Mouse (Mus musculus) hindbrain, postnatal 0 days (tissue): ENCODE measurements around the gene Slc38a2. TPM values are rescaled to one million over a fixed set of nuclear protein-coding genes. Genes with fewer than 3 reads are reported as not detected.

Experiments used
- ATAC-seq: fragments of 200-750 bp; cut with Nextera tagmentation; 2 replicates; pipeline ENCODE4 v1.8.0; 2017; ENCODE audit warnings: mild to moderate bottlenecking, moderate TSS enrichment, moderate library complexity
- DNase-seq: peaks from one replicate; pipeline ENCODE4 v3.0.0-alpha.2; 2015; ENCODE audit warnings: low spot score
- H3K27ac ChIP-seq: fragments of 300-500 bp; sonication (generic); 2 replicates; pipeline ENCODE4 v1.5.1; 2014; ENCODE audit warnings: mild to moderate bottlenecking
- H3K27me3 ChIP-seq: fragments of 300-500 bp; sonication (generic); 2 replicates; pipeline ENCODE4 v1.6.1; 2014; ENCODE audit warnings: low read length, mixed read lengths; ENCODE audit not compliant: insufficient read depth
- H3K36me3 ChIP-seq: fragments of 300-500 bp; sonication (generic); 2 replicates; pipeline ENCODE4 v1.6.1; 2014; ENCODE audit warnings: low read length, mixed read lengths; ENCODE audit not compliant: insufficient read depth
- H3K4me1 ChIP-seq: fragments of 300-500 bp; sonication (generic); 2 replicates; pipeline ENCODE4 v1.6.1; 2014; ENCODE audit warnings: antibody characterized with exemption, low read length, mixed read lengths; ENCODE audit not compliant: insufficient read depth
- H3K4me2 ChIP-seq: fragments of 300-500 bp; sonication (generic); 2 replicates; pipeline ENCODE4 v1.6.1; 2014; ENCODE audit warnings: low read depth, mild to moderate bottlenecking, low read length, moderate library complexity, mixed read lengths
- H3K4me3 ChIP-seq: fragments of 300-500 bp; sonication (generic); 2 replicates; pipeline ENCODE4 v1.5.1; 2014; ENCODE audit warnings: low read length
- H3K9ac ChIP-seq: fragments of 300-500 bp; sonication (generic); replicated peaks from 2 replicates; pipeline ENCODE4 v1.6.1; 2014; ENCODE audit warnings: mild to moderate bottlenecking, low read length, moderate library complexity, mixed read lengths
- H3K9me3 ChIP-seq: fragments of 300-500 bp; sonication (generic); 2 replicates; pipeline ENCODE4 v1.6.1; 2016; ENCODE audit warnings: low read length, mixed read lengths
- CTCF ChIP-seq: IDR thresholded peaks from 2 replicates; pipeline ENCODE4 v1.5.1; 2016; ENCODE audit warnings: antibody characterized with exemption, control low read depth, low read depth
- WGBS: fragments of 180-500 bp; shearing (Covaris S2); extraction: QIAGEN DNeasy Blood & Tissue Kit; methylation state at CpG from one replicate; pipeline ENCODE4 v1.1.7; 2014; 5-methylcytosine and 5-hydroxymethylcytosine counted together
- polyA plus RNA-seq: library from polyadenylated mRNA; unstranded; fragments of >200 nt; fragmentation: Nextera tagmentation; extraction: Ambion mirVana; gene quantifications from 2 replicates; pipeline ENCODE4 v1.2.1, GENCODE M21; 2015
- total RNA-seq: library from RNA; depleted of rRNA; stranded (reverse); fragments of >200 nt; gene quantifications from 2 replicates; pipeline ENCODE4 v1.2.3, GENCODE M21; 2014

Gene Slc38a2
- total and polyA plus RNA-seq, 2 experiments from 2014 or later, result 74.4 to 85.3 TPM

- no peak for TF ChIP-seq CTCF
- H3K4me1 ChIP-seq, result peaks cover 8% of the 10 kb centered on the region; the same call in 1 of the 2 replicates
- H3K9ac ChIP-seq, result peak overlapping the region; percentile 99
- no peaks in the 10 kb centered on the region for H3K9me3 ChIP-seq
- H3K4me2 ChIP-seq, result peak overlapping the region; percentile 76
- no peaks in the 10 kb centered on the region for H3K27me3 ChIP-seq
- peaks cover 25% of the 10 kb centered on the region for H3K36me3 ChIP-seq
- peak overlapping the region; percentile 99 for H3K27ac ChIP-seq
- DNase-seq (peak; percentile 20), ATAC-seq (no peak; the same call in 1 of the 2 replicates)
- WGBS, result 13% methylated on average over 19 of the region's 19 CpGs
- peak overlapping the region; percentile 96 for H3K4me3 ChIP-seq
These were observed 1.5 kb downstream of the Slc38a2 start for GRCm38 (mm10) chr15:96697901-96698657.

GRCm38 (mm10) chr15:96696486-96697284 is 2.8 kb downstream of the Slc38a2 start:
- no peaks in the 10 kb centered on the region for H3K27me3 ChIP-seq
- no peak overlapping the region for H3K27ac ChIP-seq
- 50% methylated on average over 13 of the region's 13 CpGs for WGBS
- H3K4me2 ChIP-seq, result peak overlapping the region; percentile 76
- H3K4me3 ChIP-seq, result peak overlapping the region; percentile 96
- no peaks in the 10 kb centered on the region for H3K9me3 ChIP-seq
- no peak for ATAC-seq
- H3K36me3 ChIP-seq, result peaks cover 38% of the 10 kb centered on the region
- H3K4me1 ChIP-seq, result peaks cover 8% of the 10 kb centered on the region; the same call in 1 of the 2 replicates
- DNase-seq, result no peak
- TF ChIP-seq CTCF, result no peak
- H3K9ac ChIP-seq, result peak overlapping the region; percentile 99

GRCm38 (mm10) chr15:96695455-96696421 is 3.8 kb downstream of the Slc38a2 start:
- H3K4me2 ChIP-seq, result peak overlapping the region; percentile 76
- H3K9ac ChIP-seq, result peak overlapping the region; percentile 99; the same call in 1 of the 2 replicates
- DNase-seq, result peak; percentile 35
- H3K36me3 ChIP-seq, result peaks cover 48% of the 10 kb centered on the region
- no peaks in the 10 kb centered on the region for H3K9me3 ChIP-seq
- H3K4me1 ChIP-seq, result peaks cover 8% of the 10 kb centered on the region; the same call in 1 of the 2 replicates
- H3K4me3 ChIP-seq, result peak overlapping the region; percentile 96
- H3K27ac ChIP-seq, result no peak overlapping the region
- no peak for TF ChIP-seq CTCF
- 68% methylated on average over 26 of the region's 26 CpGs for WGBS
- H3K27me3 ChIP-seq, result no peaks in the 10 kb centered on the region
- no peak for ATAC-seq

GRCm38 (mm10) chr15:96694988-96695387 is 4.5 kb downstream of the Slc38a2 start:
- Histone ChIP-seq H3K4me3 (no peak overlapping the region), H3K4me2 (peak overlapping the region; percentile 76; the same call in 1 of the 2 replicates), H3K4me1 (peaks cover 8% of the 10 kb centered on the region; the same call in 1 of the 2 replicates), H3K9me3 (no peaks in the 10 kb centered on the region), H3K27me3 (no peaks in the 10 kb centered on the region), H3K9ac (no peak overlapping the region), H3K36me3 (peaks cover 55% of the 10 kb centered on the region), H3K27ac (no peak overlapping the region)
- TF ChIP-seq CTCF, result no peak
- 88% methylated on average over 7 of the region's 7 CpGs for WGBS
- no peak for DNase-seq
- ATAC-seq, result no peak

- Histone ChIP-seq H3K27me3 (no peaks in the 10 kb centered on the region), H3K4me3 (no peak overlapping the region), H3K9ac (no peak overlapping the region), H3K4me2 (peak overlapping the region; percentile 25; the same call in 1 of the 2 replicates), H3K9me3 (no peaks in the 10 kb centered on the region), H3K27ac (peak overlapping the region; percentile 36; the same call in 1 of the 2 replicates), H3K4me1 (peaks cover 8% of the 10 kb centered on the region; the same call in 1 of the 2 replicates), H3K36me3 (peaks cover 65% of the 10 kb centered on the region)
- ATAC-seq, result no peak
- peak; percentile 42 for DNase-seq
- TF ChIP-seq CTCF, result no peak
- 51% methylated on average over 14 of the region's 14 CpGs for WGBS
These were observed 5.8 kb downstream of the Slc38a2 start for GRCm38 (mm10) chr15:96693688-96694087.

- TF ChIP-seq CTCF, result no peak
- DNase-seq (no peak), ATAC-seq (no peak)
- H3K4me2 ChIP-seq, result no peak overlapping the region
- no peak overlapping the region for H3K9ac ChIP-seq
- no peak overlapping the region for H3K27ac ChIP-seq
- H3K4me3 ChIP-seq, result no peak overlapping the region
- H3K27me3 ChIP-seq, result no peaks in the 10 kb centered on the region
- no peaks in the 10 kb centered on the region for H3K9me3 ChIP-seq
- H3K36me3 ChIP-seq, result peaks cover 74% of the 10 kb centered on the region
- 88% methylated on average over 11 of the region's 11 CpGs for WGBS
- H3K4me1 ChIP-seq, result peaks cover 6% of the 10 kb centered on the region; the same call in 1 of the 2 replicates
These were observed 7.1 kb downstream of the Slc38a2 start for GRCm38 (mm10) chr15:96692401-96692800.
